Mouse (Mus musculus) brain, embryonic 14.5 days (tissue): ENCODE data around the gene Dnmt3a. TPM values are rescaled to one million over a fixed set of nuclear protein-coding genes. Genes with fewer than 3 reads are reported as not detected.

Experiments
- DNase-seq: peaks from one replicate; pipeline ENCODE4 v3.0.0-alpha.2; 2011; ENCODE audit warnings: low read depth
- CTCF ChIP-seq: fragments of 200-500 bp; IDR thresholded peaks from 2 replicates; pipeline ENCODE4 v1.5.1; 2012; ENCODE audit warnings: inconsistent platforms, mild to moderate bottlenecking, moderate library complexity, borderline replicate concordance; ENCODE audit not compliant: insufficient read depth, insufficient read length; ENCODE audit errors: extremely low read depth
- POLR2A ChIP-seq: fragments of 200-500 bp; IDR thresholded peaks from 2 replicates; pipeline ENCODE4 v1.6.1; 2012; ENCODE audit warnings: mild to moderate bottlenecking, inconsistent platforms, borderline replicate concordance; ENCODE audit not compliant: poor library complexity, insufficient read depth, insufficient read length, severe bottlenecking; ENCODE audit errors: extremely low read depth
- polyA plus RNA-seq: library from polyadenylated mRNA; depleted of rRNA; stranded (reverse); fragments of >200 nt; gene quantifications from 2 replicates; pipeline ENCODE4 v1.2.3, GENCODE M21; 2012

The Dnmt3a gene
- polyA plus RNA-seq, 1 experiment, result 54.8 TPM

DNA sequence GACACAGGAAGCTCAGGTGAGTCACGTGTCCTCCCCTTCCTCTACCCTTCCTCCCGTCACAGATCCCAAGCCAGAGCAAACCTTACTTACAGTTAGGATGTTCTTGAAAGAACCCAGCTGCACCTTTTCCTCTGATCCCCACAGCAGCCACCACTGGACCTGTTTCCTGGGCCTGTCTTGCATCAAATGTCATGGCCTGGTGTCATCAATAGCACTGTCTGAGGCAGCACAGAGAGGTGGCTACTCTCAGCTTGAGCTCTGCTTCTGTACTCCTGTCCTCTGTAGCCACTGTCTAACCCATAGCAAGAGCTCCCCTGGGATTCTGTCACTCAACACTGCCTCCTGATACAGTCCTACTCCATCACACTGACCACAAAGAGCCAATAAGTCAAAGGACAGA is 26.2 kb upstream of the Dnmt3a start:
- no peak for DNase-seq
- no peak for TF ChIP-seq CTCF
- TF ChIP-seq POLR2A, result no peak

DNA sequence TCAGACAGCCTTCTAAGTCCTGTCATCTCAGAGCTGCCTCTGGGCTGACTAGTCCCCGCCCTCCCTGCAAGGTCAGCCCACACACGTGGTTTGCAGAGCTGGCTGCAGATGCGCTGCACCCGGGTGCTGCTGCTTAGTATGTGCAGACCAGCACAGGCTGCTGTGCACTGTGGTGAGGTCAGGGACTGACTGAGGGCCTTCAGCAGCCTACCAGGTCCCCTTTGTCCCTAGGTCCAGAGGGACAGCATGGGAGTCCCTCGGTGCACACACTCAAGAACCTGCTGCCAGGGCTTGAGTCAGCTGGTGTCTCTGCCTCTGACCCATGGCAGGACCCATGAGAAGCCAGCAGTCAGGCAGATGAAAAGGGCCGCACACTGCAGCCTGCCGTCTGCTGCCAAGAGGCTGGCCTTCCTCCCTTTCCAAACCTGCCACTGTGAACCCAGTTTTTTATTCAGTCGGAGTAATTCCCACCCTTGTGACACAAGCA is 25.4 kb upstream of the Dnmt3a start:
- TF ChIP-seq CTCF (no peak), POLR2A (no peak)
- peak; percentile 61 for DNase-seq

DNA sequence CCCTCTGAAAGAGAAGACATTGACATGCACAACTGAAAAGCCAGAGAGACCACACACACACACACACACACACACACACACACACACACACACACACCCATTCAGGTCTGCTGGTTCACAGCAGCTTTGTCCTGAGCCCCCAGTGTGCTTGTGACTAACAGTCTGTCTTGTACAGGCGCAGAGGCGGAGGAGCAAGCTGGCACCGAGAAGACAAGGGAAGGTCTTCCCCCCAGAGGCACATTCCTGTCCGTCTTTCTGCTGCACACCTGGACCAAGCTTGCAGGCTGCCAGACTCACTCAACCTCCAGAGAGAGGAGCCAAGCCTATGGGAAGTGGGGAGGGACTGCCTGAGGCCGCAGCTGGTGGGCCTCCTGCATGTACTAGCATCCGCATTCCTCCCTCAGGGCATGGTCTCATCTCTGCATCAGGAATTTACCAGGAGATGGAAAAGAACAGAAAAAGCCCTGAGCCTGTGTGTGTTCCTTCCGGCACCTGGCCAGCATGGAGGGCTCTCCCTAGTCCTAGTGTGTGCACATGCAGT is 24.8 kb upstream of the Dnmt3a start:
- peak; percentile 56 for DNase-seq

DNA sequence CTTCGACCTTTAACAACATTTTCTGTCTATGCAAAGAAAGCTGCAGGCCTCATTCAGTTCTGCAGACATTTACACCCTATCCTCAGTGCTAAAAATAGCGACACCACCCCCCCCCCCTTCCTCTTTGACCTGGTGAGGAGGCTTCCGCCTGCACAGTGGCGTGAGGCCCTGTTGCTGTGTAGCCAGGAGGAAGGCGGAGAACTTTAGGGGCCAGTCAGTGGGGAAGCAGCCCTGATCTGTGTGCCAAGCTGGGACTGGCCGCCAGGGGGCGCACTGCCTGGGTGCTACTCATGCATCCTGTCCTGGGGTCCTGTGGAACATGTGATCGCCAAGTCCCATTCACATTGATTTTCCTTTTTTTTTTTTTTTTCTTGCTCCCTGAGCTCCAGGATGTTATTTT is 24.3 kb upstream of the Dnmt3a start:
- peak; percentile 82 for DNase-seq
- TF ChIP-seq POLR2A, result no peak
- TF ChIP-seq CTCF, result peak; percentile 96

More for the DNA sequence above, 24.8 kb upstream of the Dnmt3a start:
- TF ChIP-seq POLR2A (no peak), CTCF (no peak)

DNA sequence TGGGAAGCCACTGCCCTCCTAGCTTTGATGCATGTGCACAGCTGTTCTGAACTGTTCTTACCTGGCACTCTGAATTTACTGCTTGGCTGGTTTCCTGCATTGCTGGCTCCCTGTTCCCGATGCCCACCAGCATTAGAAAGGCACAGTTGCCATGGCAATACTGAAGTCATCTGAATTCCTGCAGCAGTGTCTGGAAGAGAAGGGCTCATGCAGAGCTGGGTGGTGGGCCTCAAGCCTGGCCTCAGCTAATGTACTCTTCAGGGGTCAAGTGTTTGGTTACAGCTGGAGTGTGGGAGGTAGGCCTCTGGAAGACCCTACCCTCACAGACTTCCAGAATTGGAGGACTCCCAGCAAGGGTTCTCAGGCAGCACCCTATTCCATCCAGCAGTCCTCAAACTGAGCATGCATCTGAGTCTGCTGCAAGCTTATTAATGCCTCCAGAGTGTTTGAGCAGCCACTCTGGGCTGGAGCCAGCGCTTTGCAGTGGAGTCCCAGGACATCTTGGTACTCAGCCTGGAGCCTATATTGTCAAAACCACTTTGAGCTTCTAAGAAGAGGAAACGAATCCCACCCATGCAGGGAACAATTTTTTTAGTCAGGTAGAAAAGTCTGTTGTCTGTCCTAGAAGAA is 22.5 kb upstream of the Dnmt3a start:
- DNase-seq, result peak; percentile 77

DNA sequence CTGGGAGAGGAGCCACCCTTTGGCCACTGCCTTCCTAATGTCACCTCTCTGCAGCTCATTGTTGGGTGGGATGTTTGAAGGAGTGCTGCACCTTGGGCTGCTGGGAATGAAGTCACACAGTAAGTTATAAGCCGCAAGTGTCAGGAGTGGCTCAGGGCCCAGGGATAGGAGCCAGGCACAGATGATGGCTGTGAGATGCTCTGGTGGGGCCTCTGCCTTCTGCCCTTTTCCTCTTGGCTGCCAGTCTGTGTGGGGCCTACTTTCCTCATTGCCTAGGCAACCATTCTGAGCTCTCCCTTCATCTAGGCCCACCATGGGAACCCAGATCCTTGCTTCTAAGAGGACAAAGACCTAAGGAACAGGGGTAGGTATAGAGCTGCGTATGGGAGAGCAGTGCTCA is 21.5 kb upstream of the Dnmt3a start:
- peak; percentile 24 for DNase-seq
- TF ChIP-seq CTCF (no peak), POLR2A (no peak)

More for the DNA sequence above, 22.5 kb upstream of the Dnmt3a start:
- no peak for TF ChIP-seq CTCF
- TF ChIP-seq POLR2A, result no peak

DNA sequence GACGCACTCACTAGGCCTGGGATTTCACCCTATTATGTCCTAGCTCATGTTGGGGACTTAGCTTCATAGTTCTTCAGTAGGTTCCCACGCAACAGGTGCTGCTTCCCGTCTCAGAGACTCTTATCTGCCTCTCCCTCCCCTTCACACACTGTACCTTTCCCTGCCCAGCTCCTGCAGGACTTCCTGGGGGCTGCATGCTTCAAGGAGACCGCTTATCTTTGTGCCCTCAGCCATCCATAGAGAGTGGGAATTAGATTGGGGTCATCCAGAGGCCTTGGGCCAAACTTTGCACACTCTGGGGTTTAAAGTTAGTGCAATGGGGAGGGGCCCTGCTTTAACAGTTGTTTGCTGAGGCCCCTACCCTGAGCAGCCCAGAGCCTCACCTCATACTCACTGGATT is 21.1 kb upstream of the Dnmt3a start:
- no peak for TF ChIP-seq POLR2A
- TF ChIP-seq CTCF, result no peak
- DNase-seq, result no peak

DNA sequence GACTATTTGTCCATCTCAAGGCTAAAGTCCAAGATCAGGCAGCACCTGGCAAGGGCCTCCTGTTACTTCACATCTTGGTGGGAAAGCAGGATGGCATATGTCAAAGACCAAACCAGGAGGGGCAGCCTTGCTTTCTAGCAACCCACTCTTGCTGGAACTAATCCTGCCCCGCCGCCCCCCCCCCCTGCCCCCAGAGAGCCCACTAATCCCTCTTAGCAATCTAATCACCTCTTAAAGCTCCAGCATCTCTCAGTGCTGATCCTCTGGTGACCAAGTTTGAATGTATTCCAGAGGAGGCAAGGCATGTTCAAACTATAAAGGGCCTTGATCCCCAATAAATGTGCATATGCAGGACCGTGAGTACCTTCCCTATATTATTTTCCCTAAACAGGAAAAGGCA is 18.8 kb upstream of the Dnmt3a start:
- TF ChIP-seq CTCF, result no peak
- no peak for TF ChIP-seq POLR2A
- peak; percentile 14 for DNase-seq

DNA sequence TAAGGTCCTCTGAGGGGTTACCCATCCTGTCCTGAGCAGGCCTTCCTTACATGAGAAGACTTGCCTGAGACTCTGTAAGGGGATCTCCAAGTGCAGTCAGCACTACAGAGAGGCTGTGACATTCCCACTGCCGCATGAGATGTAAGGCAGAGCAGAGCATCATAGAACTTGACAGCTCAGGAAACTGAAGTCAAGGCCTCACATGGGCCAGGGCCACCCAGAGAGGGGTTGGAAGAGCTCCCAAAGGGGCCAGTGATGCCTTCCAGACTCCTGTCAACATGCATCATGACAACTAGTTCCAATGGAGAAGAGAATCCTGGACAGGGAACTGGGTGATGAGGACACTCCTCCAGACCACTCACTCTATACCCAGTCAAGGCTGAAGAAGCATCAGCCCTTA is 18.3 kb upstream of the Dnmt3a start:
- no peak for TF ChIP-seq CTCF
- no peak for TF ChIP-seq POLR2A
- DNase-seq, result no peak

DNA sequence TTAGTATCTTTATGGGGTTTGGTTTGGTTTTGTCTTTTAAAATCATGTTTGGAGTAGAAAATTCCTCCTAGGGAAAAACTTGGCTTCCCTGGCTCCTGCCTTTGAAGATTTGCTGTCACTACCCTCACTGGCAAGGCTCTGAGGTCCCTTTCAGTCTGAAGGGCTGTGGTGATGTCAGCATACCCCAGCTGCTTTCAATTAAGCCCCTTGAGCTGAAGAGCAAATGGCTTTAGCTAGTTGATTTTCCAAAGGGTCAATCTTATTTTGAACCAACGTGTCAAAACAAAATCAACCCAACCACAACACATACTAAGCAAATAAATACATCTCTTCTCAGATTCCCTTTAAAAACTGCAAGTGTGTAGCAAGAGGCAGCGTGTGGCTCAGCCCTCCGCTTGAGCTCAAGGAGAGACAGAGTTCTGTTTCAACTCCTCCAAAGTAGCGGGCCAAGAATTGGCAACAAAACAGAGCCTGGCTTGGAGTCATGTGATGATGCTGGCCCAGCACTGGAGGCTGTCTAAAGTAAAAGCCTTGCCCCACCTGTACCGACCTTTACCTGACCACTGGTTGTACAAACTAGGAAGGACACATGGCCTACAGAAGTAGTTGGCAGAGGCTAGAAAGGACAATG is 17.3 kb upstream of the Dnmt3a start:
- peak; percentile 71 for DNase-seq
- no peak for TF ChIP-seq CTCF
- no peak for TF ChIP-seq POLR2A

DNA sequence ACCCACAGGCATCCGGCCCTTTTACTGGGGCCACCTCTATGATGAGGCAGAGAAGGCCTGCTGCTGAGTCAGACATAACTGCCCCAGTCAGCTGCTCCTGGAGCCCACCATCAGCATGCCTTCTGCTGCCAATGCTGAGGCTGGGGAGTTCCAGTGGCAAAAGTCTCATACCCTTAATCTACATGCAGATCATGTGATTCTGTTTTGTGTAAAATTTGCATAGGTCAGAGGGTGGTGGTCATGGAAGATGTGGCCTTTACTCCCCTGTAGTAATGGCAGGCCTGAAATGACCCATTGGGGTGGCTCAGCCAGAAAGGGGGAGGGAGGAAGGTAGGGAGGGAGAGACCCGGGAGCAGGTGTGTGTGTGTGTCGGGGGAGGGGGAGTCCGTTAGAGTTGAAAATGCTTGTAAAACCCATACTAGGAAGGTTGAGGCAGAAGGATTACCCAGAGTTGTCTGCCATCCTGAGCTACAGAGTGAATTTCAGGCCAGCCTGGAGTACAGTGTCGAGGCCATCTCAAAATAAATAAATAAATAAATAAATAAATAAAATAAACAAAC is 16.1 kb upstream of the Dnmt3a start:
- no peak for TF ChIP-seq POLR2A
- DNase-seq, result no peak

DNA sequence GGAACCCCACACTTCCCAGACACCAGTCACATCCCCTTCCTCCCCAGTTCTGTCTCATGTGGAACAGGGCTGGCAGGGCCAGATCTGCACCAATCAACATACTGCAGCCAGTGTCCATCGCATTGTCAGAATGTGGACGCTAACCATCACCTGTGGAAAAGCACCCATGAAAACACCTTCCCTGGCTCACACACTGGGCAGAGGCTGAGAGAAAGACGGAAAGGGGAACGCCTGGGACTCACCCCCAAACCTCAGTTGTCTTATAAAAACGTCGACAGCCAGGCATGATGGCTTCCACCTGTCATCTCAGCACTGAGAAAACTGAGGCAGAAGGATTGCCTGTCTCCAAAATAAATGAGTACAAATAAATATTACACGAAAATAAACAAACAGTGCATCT is 14.6 kb upstream of the Dnmt3a start:
- TF ChIP-seq POLR2A (no peak), CTCF (no peak)
- DNase-seq, result no peak

DNA sequence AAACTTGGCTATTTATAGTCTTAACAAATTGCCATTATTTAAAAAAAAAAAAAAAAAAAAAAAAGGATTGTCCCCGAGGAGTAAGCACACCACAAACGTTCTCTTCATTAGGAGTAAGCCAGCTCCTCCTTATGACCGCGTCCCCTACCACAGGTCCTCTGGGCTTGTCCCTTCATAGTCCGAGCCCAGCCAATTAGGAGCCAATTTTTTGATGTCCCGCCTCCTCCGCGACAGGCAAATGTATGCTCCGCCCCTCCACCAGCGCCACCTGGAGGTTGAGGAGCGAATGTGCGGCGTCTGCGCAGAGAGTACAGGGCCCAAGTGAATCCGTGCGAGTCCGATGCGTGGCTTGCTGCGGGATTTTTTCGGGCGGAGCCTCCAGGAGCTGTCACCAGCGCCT is 14.1 kb upstream of the Dnmt3a start:
- TF ChIP-seq POLR2A (0 out of 2 replicates have a peak, but pooled peaks have one; percentile 8), CTCF (peak; percentile 95)
- DNase-seq, result peak; percentile 97
